Mouse (Mus musculus): ENCODE measurements at regions not wholly inside any gene's neighbourhood (a gene's known extent, or its start where the extent isn't known, plus 50 kb on each side); places are given as distances from the start of the nearest gene placed in this dataset.
A peak's percentile ranks its signal among the peaks of the same experiment; 100 is the strongest.
"Not testable (repeated sequence)": the region's sequence is repeated elsewhere in the genome, so short reads cannot be mapped to it uniquely, and the experiment has no call there.

- no peak for DNase-seq
- intact Hi-C loops (cut with DNase I) = no loop called here
Measured at GRCm38 (mm10) chr4:97509576-97509975, 263.0 kb upstream of the Nfia start.

GRCm38 (mm10) chr4:97505734-97506133 lies 266.8 kb upstream of the Nfia start:
- intact Hi-C loops (cut with DNase I) = no loop called here

GRCm38 (mm10) chr4:97491248-97491804 lies 281.2 kb upstream of the Nfia start:
- intact Hi-C loops (cut with DNase I) = no loop called here

More at GRCm38 (mm10) chr4:97505734-97506133, 266.8 kb upstream of the Nfia start:
- no peak for DNase-seq

GRCm38 (mm10) chr4:97486354-97486753 lies 286.2 kb upstream of the Nfia start:
- intact Hi-C loops (cut with DNase I) = no loop called here
- DNase-seq = peak; percentile 1

More at GRCm38 (mm10) chr4:97491248-97491804, 281.2 kb upstream of the Nfia start:
- no peak for DNase-seq

- intact Hi-C loops (cut with DNase I) = no loop called here
- no peak for DNase-seq
Measured at GRCm38 (mm10) chr4:97485225-97485624, 287.3 kb upstream of the Nfia start.

GRCm38 (mm10) chr4:97482701-97483246 lies 289.8 kb upstream of the Nfia start:
- no peak for DNase-seq

GRCm38 (mm10) chr4:97481836-97482235 lies 290.7 kb upstream of the Nfia start:
- intact Hi-C loops (cut with DNase I) = no loop called here
- no peak for DNase-seq

More at GRCm38 (mm10) chr4:97482701-97483246, 289.8 kb upstream of the Nfia start:
- intact Hi-C loops (cut with DNase I) = no loop called here

- peak; percentile 62 for DNase-seq
- intact Hi-C loops (cut with DNase I) = no loop called here
Measured at GRCm38 (mm10) chr4:97476571-97477190, 293.7 kb upstream of the Gm10192 start.

- DNase-seq; intact Hi-C loops (cut with DNase I): not testable (repeated sequence)
Measured at GRCm38 (mm10) chr4:97473492-97473891, 290.5 kb upstream of the Gm10192 start.

GRCm38 (mm10) chr4:97465932-97466666 lies 283.1 kb upstream of the Gm10192 start:
- intact Hi-C loops (cut with DNase I) = no loop called here
- DNase-seq = peak; percentile 3

- no peak for DNase-seq
- intact Hi-C loops (cut with DNase I) = no loop called here
Measured at GRCm38 (mm10) chr4:97465517-97465916, 282.6 kb upstream of the Gm10192 start.

- DNase-seq = no peak
- intact Hi-C loops (cut with DNase I) = no loop called here
Measured at GRCm38 (mm10) chr4:97461177-97461576, 278.2 kb upstream of the Gm10192 start.

GRCm38 (mm10) chr4:97439288-97440029 lies 256.5 kb upstream of the Gm10192 start:
- peak; percentile 93 for DNase-seq
- intact Hi-C loops (cut with DNase I) = no loop called here

GRCm38 (mm10) chr4:97432681-97433080 lies 249.7 kb upstream of the Gm10192 start:
- intact Hi-C loops (cut with DNase I) = no loop called here
- DNase-seq = no peak

- no peak for DNase-seq
- intact Hi-C loops (cut with DNase I) = no loop called here
Measured at GRCm38 (mm10) chr4:97432094-97432493, 249.1 kb upstream of the Gm10192 start.

- intact Hi-C loops (cut with DNase I) = no loop called here
- DNase-seq = no peak
Measured at GRCm38 (mm10) chr4:97431239-97431638, 248.3 kb upstream of the Gm10192 start.

GRCm38 (mm10) chr4:97419845-97420244 lies 236.9 kb upstream of the Gm10192 start:
- DNase-seq = no peak
- intact Hi-C loops (cut with DNase I) = no loop called here

- intact Hi-C loops (cut with DNase I) = no loop called here
Measured at GRCm38 (mm10) chr4:97418616-97419015, 235.7 kb upstream of the Gm10192 start.

GRCm38 (mm10) chr4:97417943-97418342 lies 235.0 kb upstream of the Gm10192 start:
- peak; percentile 20 for DNase-seq
- intact Hi-C loops (cut with DNase I) = no loop called here

More at GRCm38 (mm10) chr4:97418616-97419015, 235.7 kb upstream of the Gm10192 start:
- DNase-seq = peak; percentile 97

- intact Hi-C loops (cut with DNase I) = no loop called here
- no peak for DNase-seq
Measured at GRCm38 (mm10) chr4:97408633-97409296, 225.8 kb upstream of the Gm10192 start.

Data from left cerebral cortex, postnatal 4 days (tissue).